Mouse (Mus musculus): ENCODE measurements around the gene Nuak2. TPM values are rescaled to one million over a fixed set of nuclear protein-coding genes. Genes with fewer than 3 reads are reported as not detected.
"Not testable (repeated sequence)": the region's sequence is repeated elsewhere in the genome, so short reads cannot be mapped to it uniquely, and the experiment has no call there.

Nuak2 gene
- total RNA-seq, 4 experiments from 2014 or later, result 1.2 to 2.0 (median 1.9) TPM

GRCm38 (mm10) chr1:132349049-132349448 lies 33.1 kb downstream of the Nuak2 start:
- not testable (repeated sequence) for DNase-seq (ENCODE audit: low spot score in 2 of 2)

GRCm38 (mm10) chr1:132349601-132350000 lies 33.7 kb downstream of the Nuak2 start:
- DNase-seq (ENCODE audit: low spot score in 2 of 2), result not testable (repeated sequence)

DNA sequence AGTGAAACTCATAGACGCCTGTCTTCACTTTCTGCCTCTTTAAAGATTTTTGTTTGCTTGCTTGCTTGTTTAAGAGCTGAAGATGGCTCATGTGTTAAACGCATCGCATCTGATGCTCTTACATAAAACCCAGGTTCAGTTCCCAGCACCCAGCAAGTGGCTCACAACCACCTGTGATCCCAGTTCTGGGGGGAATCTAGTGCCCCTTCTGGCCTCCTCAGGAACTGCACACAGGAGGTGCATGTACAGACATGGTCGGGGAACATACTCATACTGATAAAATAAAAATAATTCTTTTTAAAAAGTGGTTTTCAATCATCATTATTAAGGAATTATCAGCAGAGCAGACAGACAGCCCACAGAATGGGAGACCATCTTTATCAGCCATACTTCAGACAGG lies 35.1 kb downstream of the Nuak2 start:
- DNase-seq (ENCODE audit: low spot score in 2 of 2), result no peak

DNA sequence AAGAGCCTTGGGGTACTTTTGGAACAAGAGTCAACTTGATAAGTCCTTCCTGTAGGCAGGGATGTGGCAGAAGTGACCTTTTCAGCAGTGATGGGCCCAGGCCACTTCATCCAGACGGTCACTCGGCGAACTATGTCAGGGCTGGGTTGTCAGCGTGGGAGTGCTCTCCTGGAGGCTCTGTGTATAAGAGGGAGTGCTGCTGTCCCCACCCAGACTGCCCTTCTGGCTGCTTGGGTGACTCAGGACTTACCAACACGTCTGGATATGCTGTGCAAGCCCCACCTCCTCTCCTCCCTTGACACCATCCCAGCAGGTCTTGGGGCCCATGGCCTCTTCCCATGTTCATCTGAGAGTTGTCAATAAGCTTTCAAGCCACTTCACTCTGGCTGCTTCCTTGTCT lies 37.5 kb downstream of the Nuak2 start:
- no peak for DNase-seq (ENCODE audit: low spot score in 2 of 2)

DNA sequence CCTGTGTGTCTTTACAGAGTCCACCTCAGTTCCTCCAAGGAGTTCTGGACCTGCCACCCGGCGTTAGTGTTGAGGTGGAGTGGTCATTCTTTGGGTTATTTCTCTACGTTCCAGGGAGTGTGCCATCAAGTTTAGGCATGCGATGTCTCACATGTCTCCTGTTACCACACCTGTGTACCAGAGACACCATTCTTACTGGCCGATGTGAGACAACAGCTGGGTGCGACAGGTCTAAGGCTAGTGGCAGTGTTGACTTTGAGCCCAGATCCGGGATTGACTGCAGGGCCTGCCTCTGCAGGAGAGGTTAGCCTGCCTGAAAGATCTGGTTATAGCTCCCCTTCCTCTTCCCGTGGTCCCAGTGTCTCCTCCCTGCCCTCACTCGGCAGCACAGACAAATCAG lies 38.3 kb downstream of the Nuak2 start:
- no peak for DNase-seq (ENCODE audit: low spot score in 2 of 2)

- DNase-seq (ENCODE audit: low spot score in 2 of 2), result no peak
Measured at GRCm38 (mm10) chr1:132355162-132355601, 39.3 kb downstream of the Nuak2 start.

GRCm38 (mm10) chr1:132355841-132356242 lies 39.9 kb downstream of the Nuak2 start:
- peak; percentile 78 to 89 for DNase-seq (ENCODE audit: low spot score in 2 of 2)

GRCm38 (mm10) chr1:132356841-132357240 lies 40.9 kb downstream of the Nuak2 start:
- no peak for DNase-seq (ENCODE audit: low spot score in 2 of 2)

DNA sequence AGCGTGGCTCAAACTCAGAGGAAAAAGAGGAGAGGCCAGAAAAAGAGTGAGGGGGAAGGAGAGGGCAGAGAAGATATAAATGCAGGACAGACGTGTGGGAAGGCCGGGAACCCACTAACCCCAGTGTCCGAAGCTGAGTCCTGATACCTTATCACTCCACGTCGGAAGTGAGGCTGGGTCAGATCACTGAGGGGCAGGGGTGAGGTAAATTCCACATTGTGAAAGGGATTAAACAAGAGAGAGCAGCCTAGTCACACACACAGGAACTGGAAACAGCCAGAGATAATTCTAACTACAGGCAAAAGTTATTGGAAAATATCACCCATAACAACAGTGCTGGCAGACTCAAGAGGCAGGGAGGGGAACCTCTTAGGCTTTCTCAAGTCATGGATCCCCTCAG lies 46.0 kb downstream of the Nuak2 start:
- no peak for DNase-seq (ENCODE audit: low spot score in 2 of 2)

DNA sequence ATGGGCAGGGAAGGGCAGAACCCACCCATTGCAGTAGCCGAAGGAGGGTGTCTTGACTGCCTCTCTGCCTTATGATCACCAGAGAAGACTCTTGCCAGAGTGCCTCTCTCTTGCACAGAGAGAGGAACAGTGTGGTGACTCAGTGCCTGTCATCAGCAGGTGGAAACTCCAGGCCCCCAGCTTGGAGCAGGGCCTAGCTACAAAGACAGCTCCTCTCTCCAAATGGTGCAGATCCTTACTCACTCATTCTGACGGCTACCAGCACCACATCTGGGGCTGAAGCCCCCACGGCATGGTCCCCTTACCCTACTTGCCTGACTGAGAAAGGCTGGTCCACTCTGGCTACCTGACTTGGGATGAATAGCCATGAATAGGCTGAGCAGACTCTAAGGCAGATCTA lies 48.5 kb downstream of the Nuak2 start:
- DNase-seq (ENCODE audit: low spot score in 2 of 2), result no peak

- DNase-seq (ENCODE audit: low spot score in 2 of 2), result no peak
Measured at GRCm38 (mm10) chr1:132364896-132365557, 49.1 kb downstream of the Nuak2 start.

DNA sequence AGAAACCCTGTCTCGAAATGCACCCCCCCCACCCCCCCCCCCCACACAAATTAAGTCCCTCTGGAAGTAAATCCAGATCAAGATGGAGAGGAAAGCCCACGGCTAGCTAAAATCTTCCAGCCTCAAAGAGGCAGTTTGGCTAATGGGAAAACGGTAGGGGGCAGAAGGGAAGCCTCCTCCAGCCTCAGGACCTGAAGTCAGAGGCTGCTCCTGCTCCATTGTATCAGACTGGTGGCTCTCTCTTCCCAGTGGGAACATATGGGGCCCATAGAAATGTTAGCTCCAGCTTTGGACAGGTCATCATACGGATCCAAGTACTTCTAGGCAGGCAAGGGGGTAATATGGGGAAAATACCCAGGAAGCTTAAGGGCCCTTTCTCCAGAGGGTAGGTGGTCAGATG lies 49.7 kb downstream of the Nuak2 start:
- DNase-seq (ENCODE audit: low spot score in 2 of 2), result no peak

- DNase-seq (ENCODE audit: low spot score in 2 of 2), result no peak
Measured at GRCm38 (mm10) chr1:132366235-132366634, 50.3 kb downstream of the Nuak2 start.

DNA sequence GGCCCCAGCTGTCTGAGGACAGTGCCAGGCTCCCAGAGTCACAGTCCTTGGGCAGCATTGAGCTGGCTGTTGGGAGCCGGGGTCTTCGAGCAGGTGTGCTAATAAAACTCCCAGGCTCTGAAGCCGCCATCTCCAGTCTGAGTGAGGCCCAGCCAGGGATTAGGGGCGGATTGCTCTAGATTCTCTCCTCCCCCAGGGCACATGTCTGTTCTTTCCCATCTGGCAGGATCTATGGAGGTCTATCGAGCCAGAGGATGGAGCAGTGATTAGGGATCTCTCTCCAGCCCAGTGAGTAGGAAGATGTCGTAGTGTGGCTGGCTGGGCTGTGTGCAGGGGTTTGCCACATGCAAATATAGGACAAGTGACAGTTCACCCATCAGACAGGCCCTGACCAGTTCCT lies 51.0 kb downstream of the Nuak2 start:
- DNase-seq (ENCODE audit: low spot score in 2 of 2), result no peak

DNA sequence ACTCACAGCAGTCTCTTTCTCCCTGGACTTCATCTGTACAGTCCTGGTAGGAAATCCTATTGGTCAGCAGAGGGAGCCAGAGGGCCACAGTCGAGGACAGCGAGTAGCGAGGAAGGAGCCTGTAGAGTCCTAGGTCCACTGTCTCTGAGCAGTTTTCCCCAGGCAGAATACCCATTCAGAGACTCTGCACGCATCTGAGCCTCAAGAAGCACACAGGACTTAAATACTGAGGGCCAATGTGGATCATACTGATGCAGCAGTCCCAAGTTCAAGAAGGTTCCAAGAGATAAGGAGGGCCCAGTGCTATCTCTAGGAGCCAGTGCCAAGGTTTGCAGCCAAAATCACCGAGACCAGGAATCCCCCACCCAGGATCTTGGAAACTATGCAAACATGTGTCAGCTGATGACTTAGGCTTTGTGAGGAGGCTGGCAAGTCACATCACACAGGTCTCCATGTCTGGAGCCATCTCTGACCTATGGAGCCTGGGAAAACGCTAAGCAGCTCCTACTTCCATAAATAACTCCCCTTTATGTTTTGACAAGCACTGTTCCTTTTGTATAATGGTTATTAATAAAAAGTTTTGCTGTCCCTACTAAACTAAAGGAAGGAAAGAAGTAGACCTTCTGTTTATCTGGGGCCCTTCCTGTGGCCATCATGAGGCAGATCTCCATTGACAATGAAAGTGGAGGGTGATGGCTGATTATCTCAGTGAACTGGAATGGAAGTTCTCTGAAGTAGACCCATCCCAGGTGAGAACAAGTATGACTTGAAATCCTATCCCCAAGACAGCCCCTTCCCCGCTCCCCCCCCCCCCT lies 52.0 kb downstream of the Nuak2 start:
- peak; percentile 84 to 86 for DNase-seq (ENCODE audit: low spot score in 2 of 2)

DNA sequence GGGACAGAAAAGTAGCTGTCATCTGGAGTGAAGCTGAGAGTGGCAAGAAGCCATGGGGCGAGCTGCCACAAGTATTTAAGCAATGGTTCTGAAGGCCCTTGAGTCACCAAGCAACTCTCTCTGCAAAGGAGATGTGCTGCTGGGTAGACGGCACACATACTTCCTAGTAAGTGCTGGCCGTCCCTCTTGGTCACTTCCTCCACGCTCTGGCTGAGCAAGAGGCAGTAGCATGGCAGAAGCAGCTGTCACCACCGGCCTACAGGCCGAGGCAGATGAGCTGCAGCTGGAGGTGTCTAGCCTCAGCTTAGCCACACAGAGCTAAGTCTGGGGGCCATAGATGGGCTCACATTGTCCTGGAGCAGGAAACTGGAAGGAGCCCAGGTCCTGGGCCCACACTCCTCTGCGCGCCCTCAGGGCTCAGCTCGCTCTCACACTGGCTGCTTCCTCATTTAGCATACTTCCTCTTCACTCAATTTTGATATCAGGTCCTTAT lies 54.8 kb downstream of the Nuak2 start:
- DNase-seq (ENCODE audit: low spot score in 2 of 2), result no peak

GRCm38 (mm10) chr1:132371298-132372081 lies 55.6 kb downstream of the Nuak2 start:
- no peak for DNase-seq (ENCODE audit: low spot score in 2 of 2)

GRCm38 (mm10) chr1:132372354-132372753 lies 56.4 kb downstream of the Nuak2 start:
- DNase-seq (ENCODE audit: low spot score in 2 of 2), result no peak

DNA sequence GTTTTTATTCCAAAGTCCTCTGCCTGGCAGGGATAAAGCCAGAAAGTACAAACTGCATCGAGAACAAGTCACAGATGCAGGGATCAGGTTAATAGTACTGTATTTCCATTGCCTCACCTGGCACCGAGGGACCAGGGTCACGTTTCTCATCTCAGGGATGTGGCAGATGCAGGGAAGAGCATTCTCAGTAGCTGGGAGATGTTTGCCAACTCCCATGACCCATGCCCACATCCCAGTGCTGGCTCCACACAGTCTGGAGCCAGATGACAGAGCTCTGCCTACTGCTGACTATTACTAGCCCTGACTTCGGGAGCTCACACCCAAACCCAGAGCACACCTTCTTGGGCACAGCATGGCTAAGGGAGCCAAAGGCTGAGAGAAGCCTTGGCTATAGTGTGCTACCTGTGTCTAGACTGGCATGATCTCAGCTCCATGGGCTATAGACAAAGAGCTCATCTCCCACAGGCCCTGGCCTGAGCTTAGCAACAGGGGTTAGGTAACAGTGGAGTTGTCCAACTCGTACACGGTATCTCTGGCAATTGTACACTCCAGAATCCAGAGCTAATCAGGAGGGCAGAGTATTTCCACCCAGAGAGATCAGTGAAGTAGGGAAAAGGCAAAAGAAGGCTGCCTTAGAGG lies 57.1 kb downstream of the Nuak2 start:
- DNase-seq (ENCODE audit: low spot score in 2 of 2), result no peak

DNA sequence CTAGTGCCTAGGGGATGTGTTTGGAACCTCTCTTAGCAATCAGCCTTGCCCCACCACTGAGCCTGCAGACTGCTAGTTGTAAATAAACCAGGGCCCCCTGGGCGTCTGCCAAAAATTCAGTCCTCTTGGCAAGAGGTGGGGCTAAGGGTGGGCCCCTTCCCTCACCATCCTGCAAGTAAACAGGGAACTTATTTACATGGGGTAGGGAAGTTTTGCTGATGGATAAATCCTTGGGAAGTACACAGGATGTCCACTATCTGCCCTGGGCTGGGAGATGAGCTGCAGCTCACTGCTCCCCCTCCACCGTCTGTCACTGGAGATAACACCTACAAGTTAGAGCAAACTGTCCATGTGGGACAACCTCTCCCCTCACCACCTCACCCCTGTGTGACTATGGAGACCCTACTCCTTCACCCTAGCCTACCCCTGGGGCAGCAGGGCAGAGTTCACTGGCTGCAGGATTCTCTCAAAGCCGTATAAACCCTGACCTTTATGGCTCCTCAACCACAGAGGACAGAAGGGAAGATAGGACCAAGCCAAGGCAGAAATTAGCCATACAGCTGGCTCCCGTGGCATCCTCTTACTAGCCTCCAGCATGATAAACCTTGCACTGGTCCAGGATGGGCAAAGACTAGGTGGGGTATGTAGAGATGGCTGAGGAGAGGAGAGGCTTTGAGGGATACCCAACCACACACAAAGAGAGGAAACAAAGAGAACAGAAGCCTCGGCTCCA lies 58.4 kb downstream of the Nuak2 start:
- DNase-seq (ENCODE audit: low spot score in 2 of 2), result no peak

DNA sequence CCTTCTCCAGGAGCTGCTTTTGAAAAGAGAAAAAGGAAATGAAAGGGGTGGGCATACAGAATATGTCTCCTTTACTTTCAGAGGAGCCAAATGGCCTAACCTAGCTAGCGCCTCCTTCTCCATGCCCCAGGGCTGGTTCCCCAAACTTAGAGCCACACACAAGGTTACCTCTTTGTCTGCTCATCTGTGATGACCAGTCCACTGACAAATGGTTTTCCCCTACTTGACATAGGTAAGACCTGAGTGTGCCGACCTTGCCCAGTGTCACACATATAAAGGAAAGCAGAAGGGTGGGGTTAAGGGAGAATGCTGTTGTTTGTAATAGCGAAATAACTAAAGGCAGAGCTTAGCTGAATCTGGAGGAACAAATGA lies 58.9 kb downstream of the Nuak2 start:
- DNase-seq (ENCODE audit: low spot score in 2 of 2), result no peak
